Mouse (Mus musculus) megakaryocyte, embryonic 14.5 days (primary cell): ENCODE results near the gene Rnf225.

Experiments used
- FLI1 ChIP-seq: IDR thresholded peaks from 2 replicates; pipeline ENCODE4 v1.6.1; 2012; ENCODE audit warnings: low read length, inconsistent platforms, mixed read lengths
- GATA1 ChIP-seq: IDR thresholded peaks from 3 replicates; pipeline ENCODE4 v1.6.1; 2012; ENCODE audit warnings: mixed read lengths, low read length, inconsistent platforms, borderline replicate concordance

GRCm38 (mm10) chr7:12910181-12910668, 17.0 kb upstream of the Rnf225 start:
- TF ChIP-seq FLI1 (peak; percentile 48; the same call in 1 of the 2 replicates), GATA1 (peak; percentile 97)
